Mouse (Mus musculus): ENCODE results near the gene Dnase1l3. TPM values are rescaled to one million over a fixed set of nuclear protein-coding genes. Genes with fewer than 3 reads are reported as not detected.

Gene Dnase1l3
- polyA plus RNA-seq, 1 experiment from 2014 or later = not detected

Other genes starting within 250 kb of the Dnase1l3 start
- not detected in 2 replicates for gene Gm26661, start 203.0 kb downstream of the Dnase1l3 start, polyA plus RNA-seq (2016; fragmentation: Nextera tagmentation; extraction: Ambion mirVana)
- 18.7 and 31.3 TPM in 2 replicates for gene Flnb, start 176.6 kb downstream of the Dnase1l3 start, polyA plus RNA-seq (2016; fragmentation: Nextera tagmentation; extraction: Ambion mirVana)
- not detected in 2 replicates for gene Gm45521, start 37.3 kb downstream of the Dnase1l3 start, polyA plus RNA-seq (2016; fragmentation: Nextera tagmentation; extraction: Ambion mirVana)
- 13.8 and 20.9 TPM in 2 replicates for gene Abhd6, start 8.3 kb upstream of the Dnase1l3 start, polyA plus RNA-seq (2016; fragmentation: Nextera tagmentation; extraction: Ambion mirVana)
- gene Rpp14, start 85.8 kb upstream of the Dnase1l3 start, polyA plus RNA-seq (2016; fragmentation: Nextera tagmentation; extraction: Ambion mirVana) = 51.3 and 53.6 TPM in 2 replicates
- 15.7 and 21.7 TPM in 2 replicates for gene Pxk, start 103.6 kb upstream of the Dnase1l3 start, polyA plus RNA-seq (2016; fragmentation: Nextera tagmentation; extraction: Ambion mirVana)
- 208 and 229 TPM in 2 replicates for gene Pdhb, start 178.5 kb upstream of the Dnase1l3 start, polyA plus RNA-seq (2016; fragmentation: Nextera tagmentation; extraction: Ambion mirVana)
- 8.5 and 9.7 TPM in 2 replicates for gene Kctd6, start 219.6 kb upstream of the Dnase1l3 start, polyA plus RNA-seq (2016; fragmentation: Nextera tagmentation; extraction: Ambion mirVana)